Mouse (Mus musculus) cerebellum, adult (tissue): ENCODE data around the gene Olfr1107.

ENCODE experiments used
- ATAC-seq: cut with Nextera tagmentation; 2 replicates; pipeline ENCODE4 v1.9.2; 2017; ENCODE audit warnings: mild to moderate bottlenecking, moderate library complexity, mixed read lengths; ENCODE audit not compliant: insufficient number of reproducible peaks, low FRiP score, low TSS enrichment

Olfr1107 gene

DNA sequence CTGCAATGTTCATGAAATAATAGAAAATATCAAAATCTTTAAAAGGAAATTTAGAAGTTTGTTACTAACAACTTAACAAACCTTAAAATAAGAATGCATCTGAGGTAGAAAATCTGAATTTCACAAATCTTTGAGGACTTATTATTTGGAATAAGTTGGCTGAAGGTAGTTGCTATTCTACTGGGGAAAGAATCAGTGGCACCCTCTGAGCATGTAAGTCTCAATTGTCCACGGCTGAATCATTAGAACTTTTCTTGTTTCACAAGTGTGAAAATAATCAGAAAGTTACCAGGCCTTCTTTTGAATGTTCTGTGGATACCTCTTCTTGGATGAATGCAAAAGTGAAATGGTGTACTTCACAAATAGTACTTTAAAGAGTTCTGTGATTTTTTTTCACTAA is at the start of gene Olfr1107:
Gene Olfr1107, minus strand, starts transcription at position 101 of the 400 bp plus-strand sequence.
- no peak for ATAC-seq

DNA sequence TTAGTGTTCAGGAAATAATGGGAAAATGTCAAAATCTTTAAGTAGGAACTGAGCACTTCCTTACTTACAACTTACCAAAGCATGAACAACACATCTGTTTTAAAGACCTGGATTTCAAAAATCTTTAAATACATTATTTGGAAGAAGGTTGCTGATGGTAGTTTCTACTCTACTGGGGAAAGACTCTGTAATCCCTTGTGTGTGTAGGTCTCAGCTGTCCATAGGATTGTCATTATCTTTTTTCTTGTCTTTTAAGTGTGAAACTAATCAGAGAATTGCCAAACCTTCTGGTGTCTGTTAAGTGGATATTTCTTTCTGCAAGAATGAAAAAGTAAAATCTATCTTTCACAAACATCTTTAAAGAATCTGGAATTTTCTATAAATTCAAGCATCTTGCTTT is 38.9 kb upstream of the Olfr1107 start, which contains the start of gene Olfr259:
Gene Olfr259, minus strand, starts transcription at position 101 of the 400 bp plus-strand sequence.
- ATAC-seq, result no peak

DNA sequence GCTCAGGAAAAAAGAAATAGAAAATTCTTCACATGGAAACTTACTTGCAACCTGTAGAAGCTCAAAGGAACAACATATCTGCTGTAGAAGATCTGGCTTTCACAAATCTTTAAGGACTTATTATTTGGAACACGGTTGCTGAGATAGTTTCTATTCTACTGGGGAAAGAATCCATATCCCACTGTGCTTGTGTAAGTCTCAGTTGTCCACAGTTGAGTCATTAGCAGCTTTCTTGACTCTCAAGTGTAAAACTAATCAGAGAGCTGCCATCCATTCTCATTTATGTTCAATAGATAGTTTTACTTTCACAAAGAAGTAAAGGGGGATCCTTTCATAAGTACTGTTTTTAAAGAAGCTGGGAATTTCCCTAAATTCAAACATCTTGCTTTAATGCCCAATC is 20.3 kb upstream of the Olfr1107 start, which contains the start of gene Olfr1109:
Gene Olfr1109, minus strand, starts transcription at position 101 of the 400 bp plus-strand sequence.
- ATAC-seq, result no peak

DNA sequence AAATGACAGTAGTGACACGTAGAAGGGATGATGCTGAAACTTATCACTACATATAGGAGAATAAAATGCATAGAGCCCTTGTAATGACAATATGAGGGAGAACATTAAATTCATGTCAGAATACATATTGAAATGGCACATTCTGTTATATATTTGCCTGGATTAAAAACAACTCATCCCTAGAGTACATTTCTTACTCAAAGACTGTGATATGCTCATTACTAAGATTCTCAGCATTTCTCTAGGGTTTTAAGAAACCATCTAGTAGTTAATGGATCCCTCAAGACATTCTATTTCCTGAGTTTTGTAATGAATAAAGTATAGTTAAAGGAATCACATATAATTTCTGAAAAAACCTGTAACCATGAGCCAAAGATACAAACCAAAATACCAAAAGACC is 23.4 kb downstream of the Olfr1107 start, which contains the start of gene Olfr1106:
Gene Olfr1106, minus strand, starts transcription at position 101 of the 400 bp plus-strand sequence.
- ATAC-seq, result no peak

DNA sequence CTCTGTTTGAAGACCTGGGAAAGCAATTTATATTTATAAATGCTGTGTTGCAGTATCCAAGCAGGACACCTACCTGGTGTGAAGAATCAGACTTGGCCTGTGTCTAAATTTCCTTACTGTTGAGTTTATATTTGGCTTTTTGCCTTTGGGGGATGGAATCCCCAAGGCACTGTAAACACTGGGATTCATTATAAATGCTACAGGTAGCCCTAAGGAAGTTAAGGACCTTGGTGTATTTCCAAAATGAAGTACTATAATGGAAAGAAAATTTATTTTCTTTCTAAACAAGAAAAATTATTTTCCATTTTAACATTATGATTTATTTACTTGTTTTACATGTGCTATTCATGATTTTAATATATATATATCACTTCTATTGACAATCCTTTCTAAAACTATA is 39.2 kb downstream of the Olfr1107 start, which contains the start of gene Olfr1105:
Gene Olfr1105, minus strand, starts transcription at position 101 of the 400 bp plus-strand sequence.
- no peak for ATAC-seq

- no peak for ATAC-seq
These were observed 48.6 kb downstream of the Olfr1107 start, which contains the start of gene Olfr1104 for GRCm38 (mm10) chr2:87026980-87027379. TSS of gene Olfr1104 (minus strand) at chr2:87027080.
